Mouse (Mus musculus): ENCODE data around the gene Carf.

DNA sequence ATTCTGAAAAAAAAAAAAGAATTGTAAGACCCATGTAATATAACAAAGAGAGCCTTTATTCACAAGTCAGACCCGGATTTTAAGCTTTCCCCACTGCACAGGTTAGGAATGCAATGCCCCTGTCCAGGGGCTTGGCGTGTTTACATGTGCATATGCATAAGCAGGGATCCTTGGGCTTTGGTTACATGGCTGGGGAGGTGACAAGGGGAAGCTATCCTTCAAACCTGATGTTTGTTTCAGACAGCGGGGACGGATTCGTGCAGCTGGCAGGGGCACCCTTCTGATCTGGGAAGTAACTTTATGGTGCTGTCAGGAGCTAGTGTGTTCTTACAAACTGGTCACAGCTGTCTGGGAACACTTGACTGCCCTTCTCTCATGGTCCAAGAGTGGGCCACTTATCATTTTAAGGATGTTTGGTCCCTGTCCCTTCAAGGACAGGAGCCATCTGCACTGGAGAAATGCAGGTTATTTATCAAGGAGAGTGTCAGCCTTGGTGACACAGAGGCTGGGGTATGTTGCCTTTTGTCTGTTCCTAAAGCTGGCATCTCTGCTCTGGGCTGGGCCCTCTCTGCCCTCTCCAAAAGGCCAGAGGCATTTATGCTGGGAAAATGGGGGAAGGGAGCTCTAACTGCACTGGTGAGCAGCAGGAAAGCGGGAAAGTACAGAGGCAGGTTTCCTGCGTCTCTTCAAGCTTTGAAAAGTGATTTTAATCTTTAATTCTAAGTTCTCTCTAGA is 19.8 kb downstream of the Carf start:
- no peak for TF ChIP-seq EP300 (optimal IDR thresholded peaks at IDR 0.05)
- TF ChIP-seq CTCF (IDR thresholded peaks at IDR 0.05; ENCODE audit: low read depth): no peak
